Mouse (Mus musculus): ENCODE measurements around the gene Pon1. TPM values are rescaled to one million over a fixed set of nuclear protein-coding genes. Genes with fewer than 3 reads are reported as not detected.

The Pon1 gene
- polyA plus RNA-seq, 1 experiment from 2014 or later = 0.10 TPM

DNA sequence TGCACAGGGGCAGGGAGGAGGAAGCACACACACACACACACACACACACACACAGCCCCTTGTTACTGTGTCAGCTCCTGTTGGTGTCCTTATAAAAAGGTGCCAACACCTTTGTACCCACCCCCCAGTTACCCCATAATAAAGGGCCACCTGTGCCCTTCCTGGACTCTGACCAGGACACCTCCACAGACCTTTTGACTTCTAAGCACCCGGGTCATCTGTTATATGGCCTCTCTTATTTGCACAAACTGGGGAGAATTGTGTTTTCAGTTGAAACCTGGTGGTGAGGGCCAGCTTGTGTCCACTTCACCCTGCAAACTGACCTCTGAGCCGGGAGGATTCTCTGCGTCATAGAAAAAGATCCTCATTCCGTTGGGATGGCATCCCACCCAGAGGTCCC, 22.3 kb downstream of the Pon1 start:
- H3K9me3 ChIP-seq (replicated peaks; ENCODE audit: control insufficient read depth, low read length) = no peaks in the 10 kb centered on the region
- H3K4me1 ChIP-seq (ENCODE audit: control insufficient read depth, insufficient read depth, low read length) = no peaks in the 10 kb centered on the region; the same call in 1 of the 2 replicates
- no peaks in the 10 kb centered on the region for H3K27me3 ChIP-seq (ENCODE audit: control insufficient read depth, insufficient read depth, low read length)
- no peaks in the 10 kb centered on the region for H3K36me3 ChIP-seq (ENCODE audit: control insufficient read depth, insufficient read depth, low read length)
- no peak overlapping the region for H3K4me3 ChIP-seq (ENCODE audit: low read depth, low read length)
- H3K4me2 ChIP-seq = no peak overlapping the region
- H3K27ac ChIP-seq (ENCODE audit: low read depth, low read length) = no peak overlapping the region
- ATAC-seq (replicated peaks; ENCODE audit: insufficient number of reproducible peaks, low FRiP score, low TSS enrichment) = no peak
- no peak overlapping the region for H3K9ac ChIP-seq (ENCODE audit: low read depth, low read length)
- 80% methylated on average over 4 of the region's 4 CpGs for WGBS (ENCODE audit: insufficient replicate concordance)

- H3K9me3 ChIP-seq (replicated peaks; ENCODE audit: control insufficient read depth, low read length) = no peaks in the 10 kb centered on the region
- no peaks in the 10 kb centered on the region for H3K27me3 ChIP-seq (ENCODE audit: control insufficient read depth, insufficient read depth, low read length)
- H3K4me2 ChIP-seq = no peak overlapping the region
- H3K27ac ChIP-seq (ENCODE audit: low read depth, low read length) = no peak overlapping the region
- WGBS (ENCODE audit: insufficient replicate concordance) = 78% methylated on average over 9 of the region's 9 CpGs
- H3K9ac ChIP-seq (ENCODE audit: low read depth, low read length) = no peak overlapping the region
- H3K4me3 ChIP-seq (ENCODE audit: low read depth, low read length) = no peak overlapping the region
- H3K36me3 ChIP-seq (ENCODE audit: control insufficient read depth, insufficient read depth, low read length) = no peaks in the 10 kb centered on the region
- H3K4me1 ChIP-seq (ENCODE audit: control insufficient read depth, insufficient read depth, low read length) = no peaks in the 10 kb centered on the region; the same call in 1 of the 2 replicates
- no peak for ATAC-seq (replicated peaks; ENCODE audit: insufficient number of reproducible peaks, low FRiP score, low TSS enrichment)
These were observed 25.6 kb downstream of the Pon1 start for GRCm38 (mm10) chr6:5168158-5168557.

DNA sequence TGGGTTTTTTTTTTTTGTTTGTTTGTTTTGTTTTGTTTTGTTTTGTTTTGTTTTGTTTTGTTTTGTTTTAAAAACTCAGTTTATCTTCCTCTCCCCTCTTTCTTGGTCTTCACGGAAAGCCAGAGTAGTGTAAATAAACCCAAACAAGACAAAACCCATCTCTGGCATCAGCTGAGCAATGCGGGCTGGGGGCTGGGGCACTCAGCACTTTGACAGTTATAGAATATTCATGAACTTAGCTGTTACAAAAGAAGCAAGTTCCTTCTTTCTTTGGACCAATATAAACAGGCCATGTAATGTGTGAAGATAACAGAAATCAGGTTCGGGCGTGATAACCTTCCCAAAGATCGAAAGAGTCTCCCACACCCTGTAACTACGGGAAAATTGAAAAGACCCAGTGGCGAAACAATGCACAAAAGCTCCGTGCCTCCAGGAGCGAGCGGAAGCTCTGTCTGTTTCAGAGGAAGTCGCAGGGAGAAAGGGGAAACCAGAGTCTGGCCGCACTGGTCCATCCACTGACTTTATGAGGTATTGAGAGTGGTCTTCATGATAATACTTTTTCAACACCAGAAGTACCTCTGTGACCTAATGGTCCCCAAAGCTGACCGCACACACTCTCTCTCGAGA, 26.6 kb downstream of the Pon1 start:
- no peak for ATAC-seq (replicated peaks; ENCODE audit: insufficient number of reproducible peaks, low FRiP score, low TSS enrichment)
- H3K27ac ChIP-seq (ENCODE audit: low read depth, low read length) = 0 out of 2 replicates have a peak overlapping the region, but pooled peaks have one; percentile 50
- H3K27me3 ChIP-seq (ENCODE audit: control insufficient read depth, insufficient read depth, low read length) = no peaks in the 10 kb centered on the region
- 36% methylated on average over 14 of the region's 14 CpGs for WGBS (ENCODE audit: insufficient replicate concordance)
- H3K4me3 ChIP-seq (ENCODE audit: low read depth, low read length) = no peak overlapping the region
- H3K36me3 ChIP-seq (ENCODE audit: control insufficient read depth, insufficient read depth, low read length) = no peaks in the 10 kb centered on the region
- no peaks in the 10 kb centered on the region for H3K9me3 ChIP-seq (replicated peaks; ENCODE audit: control insufficient read depth, low read length)
- no peak overlapping the region for H3K9ac ChIP-seq (ENCODE audit: low read depth, low read length)
- peak overlapping the region; percentile 35 for H3K4me2 ChIP-seq
- no peaks in the 10 kb centered on the region; the same call in 1 of the 2 replicates for H3K4me1 ChIP-seq (ENCODE audit: control insufficient read depth, insufficient read depth, low read length)

GRCm38 (mm10) chr6:5164855-5165254, 28.9 kb downstream of the Pon1 start:
- Histone ChIP-seq H3K27me3 (ENCODE audit: control insufficient read depth, insufficient read depth, low read length) (no peaks in the 10 kb centered on the region), H3K27ac (ENCODE audit: low read depth, low read length) (no peak overlapping the region), H3K9me3 (replicated peaks; ENCODE audit: control insufficient read depth, low read length) (no peaks in the 10 kb centered on the region), H3K36me3 (ENCODE audit: control insufficient read depth, insufficient read depth, low read length) (no peaks in the 10 kb centered on the region), H3K4me3 (ENCODE audit: low read depth, low read length) (no peak overlapping the region), H3K4me2 (no peak overlapping the region), H3K9ac (ENCODE audit: low read depth, low read length) (no peak overlapping the region), H3K4me1 (ENCODE audit: control insufficient read depth, insufficient read depth, low read length) (no peaks in the 10 kb centered on the region; the same call in 1 of the 2 replicates)
- 70% methylated on average over 9 of the region's 9 CpGs for WGBS (ENCODE audit: insufficient replicate concordance)
- no peak for ATAC-seq (replicated peaks; ENCODE audit: insufficient number of reproducible peaks, low FRiP score, low TSS enrichment)

DNA sequence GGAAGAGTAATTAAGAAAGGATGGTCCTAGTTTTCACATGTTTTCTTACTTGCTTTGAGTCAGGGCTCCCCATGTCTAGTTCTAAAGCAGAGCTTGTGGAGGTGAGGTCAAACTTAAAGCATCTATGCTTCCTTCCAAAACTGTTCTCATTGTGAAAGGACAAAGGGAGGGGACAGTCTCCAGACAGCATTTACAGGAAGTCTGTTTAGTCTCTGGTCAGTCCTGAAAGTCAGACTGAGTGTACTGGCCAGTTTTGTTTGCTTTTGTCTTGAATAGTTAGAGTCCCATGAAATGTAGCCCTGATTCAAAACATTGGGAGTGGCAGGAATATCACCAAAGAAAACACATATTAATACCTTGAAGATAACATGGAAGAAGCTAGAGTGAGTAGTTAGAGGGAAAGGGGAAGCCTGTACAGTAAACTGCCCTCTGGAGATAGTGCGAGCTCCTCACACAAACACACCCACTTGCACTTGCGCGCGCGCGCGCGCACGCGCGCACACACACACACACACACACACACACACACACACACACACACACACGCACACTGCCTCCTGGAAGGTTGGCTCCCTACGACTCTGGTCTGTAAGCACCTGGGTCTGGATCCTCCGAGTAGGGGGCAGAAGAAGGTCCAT, 30.1 kb downstream of the Pon1 start:
- no peaks in the 10 kb centered on the region for H3K27me3 ChIP-seq (ENCODE audit: control insufficient read depth, insufficient read depth, low read length)
- 93% methylated on average over 14 of the region's 14 CpGs for WGBS (ENCODE audit: insufficient replicate concordance)
- ATAC-seq (replicated peaks; ENCODE audit: insufficient number of reproducible peaks, low FRiP score, low TSS enrichment) = no peak
- peak overlapping the region; percentile 54 for H3K27ac ChIP-seq (ENCODE audit: low read depth, low read length)
- no peak overlapping the region for H3K9ac ChIP-seq (ENCODE audit: low read depth, low read length)
- no peaks in the 10 kb centered on the region; the same call in 1 of the 2 replicates for H3K4me1 ChIP-seq (ENCODE audit: control insufficient read depth, insufficient read depth, low read length)
- peaks cover 2% of the 10 kb centered on the region for H3K36me3 ChIP-seq (ENCODE audit: control insufficient read depth, insufficient read depth, low read length)
- H3K4me2 ChIP-seq = peak overlapping the region; percentile 11; the same call in 1 of the 2 replicates
- H3K4me3 ChIP-seq (ENCODE audit: low read depth, low read length) = no peak overlapping the region
- H3K9me3 ChIP-seq (replicated peaks; ENCODE audit: control insufficient read depth, low read length) = no peaks in the 10 kb centered on the region

GRCm38 (mm10) chr6:5162052-5162451, 31.7 kb downstream of the Pon1 start:
- Histone ChIP-seq H3K27me3 (ENCODE audit: control insufficient read depth, insufficient read depth, low read length) (no peaks in the 10 kb centered on the region), H3K9me3 (replicated peaks; ENCODE audit: control insufficient read depth, low read length) (no peaks in the 10 kb centered on the region), H3K4me1 (ENCODE audit: control insufficient read depth, insufficient read depth, low read length) (no peaks in the 10 kb centered on the region; the same call in 1 of the 2 replicates), H3K36me3 (ENCODE audit: control insufficient read depth, insufficient read depth, low read length) (peaks cover 4% of the 10 kb centered on the region), H3K9ac (ENCODE audit: low read depth, low read length) (no peak overlapping the region), H3K27ac (ENCODE audit: low read depth, low read length) (no peak overlapping the region), H3K4me3 (ENCODE audit: low read depth, low read length) (no peak overlapping the region), H3K4me2 (no peak overlapping the region)
- 79% methylated on average over 6 of the region's 6 CpGs for WGBS (ENCODE audit: insufficient replicate concordance)
- no peak for ATAC-seq (replicated peaks; ENCODE audit: insufficient number of reproducible peaks, low FRiP score, low TSS enrichment)

- no peak overlapping the region for H3K4me2 ChIP-seq
- no peak overlapping the region for H3K9ac ChIP-seq (ENCODE audit: low read depth, low read length)
- no peak overlapping the region for H3K4me3 ChIP-seq (ENCODE audit: low read depth, low read length)
- 61% methylated on average over 7 of the region's 7 CpGs for WGBS (ENCODE audit: insufficient replicate concordance)
- no peaks in the 10 kb centered on the region for H3K27me3 ChIP-seq (ENCODE audit: control insufficient read depth, insufficient read depth, low read length)
- peaks cover 9% of the 10 kb centered on the region; the same call in 1 of the 2 replicates for H3K4me1 ChIP-seq (ENCODE audit: control insufficient read depth, insufficient read depth, low read length)
- H3K9me3 ChIP-seq (replicated peaks; ENCODE audit: control insufficient read depth, low read length) = no peaks in the 10 kb centered on the region
- no peak for ATAC-seq (replicated peaks; ENCODE audit: insufficient number of reproducible peaks, low FRiP score, low TSS enrichment)
- no peak overlapping the region for H3K27ac ChIP-seq (ENCODE audit: low read depth, low read length)
- H3K36me3 ChIP-seq (ENCODE audit: control insufficient read depth, insufficient read depth, low read length) = peaks cover 4% of the 10 kb centered on the region
These were observed 34.4 kb downstream of the Pon1 start for GRCm38 (mm10) chr6:5159385-5159791.

DNA sequence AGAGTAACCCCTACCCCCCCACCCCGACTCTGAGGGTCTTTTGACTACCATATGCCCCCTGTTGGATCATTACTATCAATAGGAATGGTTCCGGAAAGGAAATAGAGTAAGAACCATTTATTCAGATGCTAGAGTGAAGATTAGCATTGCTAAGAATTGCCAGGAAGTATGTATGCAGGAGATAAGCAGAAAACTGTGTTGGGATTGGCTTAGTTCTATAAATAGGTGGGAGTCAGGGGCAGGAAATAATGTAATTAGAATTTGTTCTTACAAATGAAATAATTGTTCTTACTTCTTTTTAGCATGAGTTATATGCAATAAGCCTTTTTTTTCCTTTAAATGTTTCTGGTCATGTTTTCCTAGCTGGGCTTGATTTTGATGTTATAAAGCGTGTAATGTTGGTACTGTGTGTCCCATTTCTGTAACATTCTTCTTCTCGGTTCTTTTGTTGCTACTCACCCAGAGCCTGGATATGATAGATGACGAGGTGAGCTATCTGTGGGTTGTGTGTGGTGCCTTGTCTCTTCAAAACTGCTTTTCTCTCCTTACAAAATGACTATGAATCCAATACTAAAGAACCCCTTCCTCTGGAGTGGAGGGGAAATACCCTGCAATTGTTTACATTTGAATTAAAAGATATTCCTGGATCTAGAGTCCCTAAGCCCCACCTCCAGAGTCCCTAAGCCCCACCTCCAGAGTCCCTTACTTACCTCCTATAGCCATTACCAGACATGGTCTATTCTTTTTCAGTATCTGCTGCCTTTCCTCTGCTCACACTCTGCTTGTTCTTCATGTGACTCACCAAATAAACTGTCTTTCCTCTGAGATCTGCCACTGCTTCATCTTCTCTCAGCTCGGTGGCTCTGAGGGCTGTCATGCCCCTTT, 37.0 kb downstream of the Pon1 start:
- Histone ChIP-seq H3K27ac (ENCODE audit: low read depth, low read length) (peak overlapping the region; percentile 50), H3K27me3 (ENCODE audit: control insufficient read depth, insufficient read depth, low read length) (no peaks in the 10 kb centered on the region), H3K4me1 (ENCODE audit: control insufficient read depth, insufficient read depth, low read length) (peaks cover 14% of the 10 kb centered on the region), H3K36me3 (ENCODE audit: control insufficient read depth, insufficient read depth, low read length) (peaks cover 4% of the 10 kb centered on the region), H3K4me3 (ENCODE audit: low read depth, low read length) (no peak overlapping the region), H3K9ac (ENCODE audit: low read depth, low read length) (no peak overlapping the region), H3K4me2 (no peak overlapping the region), H3K9me3 (replicated peaks; ENCODE audit: control insufficient read depth, low read length) (no peaks in the 10 kb centered on the region)
- ATAC-seq (replicated peaks; ENCODE audit: insufficient number of reproducible peaks, low FRiP score, low TSS enrichment) = no peak
- WGBS (ENCODE audit: insufficient replicate concordance) = 63% methylated on average over 6 of the region's 6 CpGs
